Mouse (Mus musculus): ENCODE measurements around the gene Hs2st1. TPM values are rescaled to one million over a fixed set of nuclear protein-coding genes. Genes with fewer than 3 reads are reported as not detected.

Hs2st1 gene
- total and polyA plus RNA-seq, 3 experiments, result 13.6 to 16.1 TPM; not detected in 1

GRCm38 (mm10) chr3:144501930-144502329 lies 68.1 kb downstream of the Hs2st1 start:
- Histone ChIP-seq H3K4me1 (ENCODE audit: control insufficient read depth in 1 of 2, insufficient read depth in 2 of 2, low read length in 2 of 2) (no peaks in the 10 kb centered on the region), H3K9ac (ENCODE audit: control insufficient read depth, low read depth, low read length, poor library complexity, severe bottlenecking) (no peak overlapping the region), H3K27me3 (ENCODE audit: control insufficient read depth in 1 of 2, insufficient read depth in 2 of 2, low read length in 2 of 2) (no peaks in the 10 kb centered on the region), H3K79me2 (ENCODE audit: control insufficient read depth, insufficient read depth, low read length, poor library complexity) (no peaks in the 10 kb centered on the region), H3K36me3 (ENCODE audit: control insufficient read depth in 1 of 2, insufficient read depth in 2 of 2, low read length in 2 of 2) (no peaks in the 10 kb centered on the region), H3K27ac (ENCODE audit: control insufficient read depth, low read depth, low read length) (no peak overlapping the region), H3K9me3 (replicated peaks; ENCODE audit: insufficient read depth, low read length) (no peaks in the 10 kb centered on the region), H3K4me3 (ENCODE audit: control insufficient read depth in 1 of 2, insufficient read depth in 1 of 2, low read depth in 2 of 2, low read length in 2 of 2) (no peak overlapping the region)
- no peak for DNase-seq (ENCODE audit: low read depth, low spot score)
- TF ChIP-seq ZKSCAN1 (IDR thresholded peaks at IDR 0.05; ENCODE audit: low read depth, low read length) (no peak), ZMIZ1 (IDR thresholded peaks at IDR 0.05; ENCODE audit: low read depth, low read length) (no peak), UBTF (IDR thresholded peaks at IDR 0.05; ENCODE audit: borderline replicate concordance, insufficient read depth, low read depth, low read length) (no peak), POLR2AphosphoS2 (IDR thresholded peaks at IDR 0.05; ENCODE audit: low read length) (no peak)

GRCm38 (mm10) chr3:144496762-144497161 lies 73.2 kb downstream of the Hs2st1 start:
- no peaks in the 10 kb centered on the region for H3K79me2 ChIP-seq (ENCODE audit: control insufficient read depth, insufficient read depth, low read length, poor library complexity)
- H3K4me3 ChIP-seq (ENCODE audit: control insufficient read depth in 1 of 2, insufficient read depth in 1 of 2, low read depth in 2 of 2, low read length in 2 of 2), result no peak overlapping the region
- no peaks in the 10 kb centered on the region for H3K27me3 ChIP-seq (ENCODE audit: control insufficient read depth in 1 of 2, insufficient read depth in 2 of 2, low read length in 2 of 2)
- no peaks in the 10 kb centered on the region for H3K4me1 ChIP-seq (ENCODE audit: control insufficient read depth in 1 of 2, insufficient read depth in 2 of 2, low read length in 2 of 2)
- H3K9me3 ChIP-seq (replicated peaks; ENCODE audit: insufficient read depth, low read length), result no peaks in the 10 kb centered on the region
- H3K36me3 ChIP-seq (ENCODE audit: control insufficient read depth in 1 of 2, insufficient read depth in 2 of 2, low read length in 2 of 2), result no peaks in the 10 kb centered on the region
- H3K27ac ChIP-seq (ENCODE audit: control insufficient read depth, low read depth, low read length), result no peak overlapping the region
- DNase-seq (ENCODE audit: low read depth, low spot score), result no peak
- no peak for TF ChIP-seq CTCF (IDR thresholded peaks at IDR 0.05 in 2 of 3, conservative IDR thresholded peaks at IDR 0.05 in 1 of 3; ENCODE audit: control insufficient read depth in 1 of 3, insufficient read depth in 1 of 3, low read depth in 2 of 3, low read length in 3 of 3, poor library complexity in 1 of 3, severe bottlenecking in 1 of 3)
- no peak for TF ChIP-seq ETS1 (IDR thresholded peaks at IDR 0.05; ENCODE audit: low read depth, low read length)
- TF ChIP-seq POLR2AphosphoS5 (IDR thresholded peaks at IDR 0.05; ENCODE audit: borderline replicate concordance, low read depth, low read length), result no peak
- TF ChIP-seq NRF1 (IDR thresholded peaks at IDR 0.05; ENCODE audit: insufficient read depth, low read depth, low read length, poor library complexity, severe bottlenecking), result no peak
- no peak for TF ChIP-seq KAT2A (conservative IDR thresholded peaks at IDR 0.05; ENCODE audit: low read depth, low read length)
- no peak for TF ChIP-seq GABPA (IDR thresholded peaks at IDR 0.05; ENCODE audit: low read depth, low read length)
- no peak for TF ChIP-seq POLR2AphosphoS2 (IDR thresholded peaks at IDR 0.05; ENCODE audit: low read length)
- no peak for TF ChIP-seq ZMIZ1 (IDR thresholded peaks at IDR 0.05; ENCODE audit: low read depth, low read length)
- no peak for TF ChIP-seq TCF12 (IDR thresholded peaks at IDR 0.05; ENCODE audit: low read depth, low read length)
- TF ChIP-seq GATA1 (IDR thresholded peaks at IDR 0.05; ENCODE audit: low read depth, low read length), result no peak
- no peak for TF ChIP-seq HCFC1 (IDR thresholded peaks at IDR 0.05; ENCODE audit: low read depth, low read length)
- no peak for TF ChIP-seq SMC3 (IDR thresholded peaks at IDR 0.05; ENCODE audit: low read depth, low read length)
- no peak for TF ChIP-seq RCOR1 (IDR thresholded peaks at IDR 0.05; ENCODE audit: low read depth, low read length)
- TF ChIP-seq NELFE (IDR thresholded peaks at IDR 0.05; ENCODE audit: low read depth, low read length), result no peak
- TF ChIP-seq ZNF384 (IDR thresholded peaks at IDR 0.05; ENCODE audit: low read depth, low read length), result no peak
- TF ChIP-seq MAX (IDR thresholded peaks at IDR 0.05; ENCODE audit: low read length), result no peak
- TF ChIP-seq UBTF (IDR thresholded peaks at IDR 0.05; ENCODE audit: borderline replicate concordance, insufficient read depth, low read depth, low read length), result no peak
- no peak for TF ChIP-seq ZKSCAN1 (IDR thresholded peaks at IDR 0.05; ENCODE audit: low read depth, low read length)
- no peak overlapping the region for H3K9ac ChIP-seq (ENCODE audit: control insufficient read depth, low read depth, low read length, poor library complexity, severe bottlenecking)

Measured in MEL (cell line).